Mouse (Mus musculus): ENCODE data around the gene Cotl1.
A peak's percentile ranks its signal among the peaks of the same experiment; 100 is the strongest.

The Cotl1 gene

DNA sequence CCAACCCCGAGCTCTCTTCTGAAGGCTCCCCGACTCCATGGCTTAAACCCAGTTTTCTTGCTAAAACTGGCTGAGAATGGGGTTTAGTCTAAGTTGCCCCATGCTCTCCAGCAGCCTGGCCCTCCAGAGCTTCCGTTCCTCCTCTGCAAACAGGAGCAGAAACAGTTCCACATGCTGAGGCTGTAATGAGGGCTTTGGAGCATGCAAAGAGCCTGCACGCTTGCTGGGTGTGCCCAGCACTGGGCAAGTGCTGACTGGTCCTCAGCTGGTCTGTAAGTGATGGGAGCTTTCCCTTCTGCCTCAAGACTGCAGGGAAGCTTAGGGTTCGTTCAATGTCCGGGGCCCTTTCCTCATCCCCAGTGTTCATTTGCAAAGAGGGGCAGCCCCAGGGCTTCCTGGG is 24.1 kb downstream of the Cotl1 start:
- no peak for DNase-seq

DNA sequence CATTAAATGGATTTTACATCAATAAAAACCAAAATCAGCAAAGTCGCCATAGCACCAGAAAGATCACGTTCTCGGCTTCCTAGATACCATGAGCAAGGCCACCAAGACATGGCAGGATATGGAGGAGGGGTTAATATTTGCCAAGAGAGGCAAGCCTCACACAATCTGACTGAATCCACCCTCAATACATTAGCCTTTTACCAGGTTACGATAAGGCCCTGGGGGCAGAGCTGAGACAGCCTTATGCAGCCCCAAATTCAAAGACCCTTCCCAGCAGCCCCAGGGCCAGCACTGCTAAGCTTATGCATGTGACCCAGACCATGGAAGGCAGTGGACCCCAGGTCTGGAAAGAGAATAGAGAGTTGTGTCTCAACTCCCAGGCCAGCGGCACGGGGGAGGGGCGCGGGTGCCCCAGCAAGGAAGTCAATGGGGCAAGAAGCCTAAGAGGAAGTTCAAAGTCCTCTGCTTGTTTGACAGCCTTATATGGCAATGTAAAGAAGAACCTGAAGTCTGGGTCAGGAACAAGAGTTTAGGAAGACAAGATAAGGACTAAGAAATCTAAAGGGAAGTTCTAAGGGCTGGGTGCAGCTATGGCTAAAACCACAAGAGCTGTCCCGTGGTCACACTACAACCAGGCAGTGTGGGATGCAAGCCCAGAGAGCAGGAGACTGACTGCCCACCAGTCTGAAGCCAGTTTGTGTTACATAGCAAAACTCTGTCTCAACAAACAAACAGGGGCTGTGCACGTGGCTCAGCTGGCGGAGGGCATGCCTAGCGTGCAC is 27.5 kb downstream of the Cotl1 start:
- no peak for DNase-seq

DNA sequence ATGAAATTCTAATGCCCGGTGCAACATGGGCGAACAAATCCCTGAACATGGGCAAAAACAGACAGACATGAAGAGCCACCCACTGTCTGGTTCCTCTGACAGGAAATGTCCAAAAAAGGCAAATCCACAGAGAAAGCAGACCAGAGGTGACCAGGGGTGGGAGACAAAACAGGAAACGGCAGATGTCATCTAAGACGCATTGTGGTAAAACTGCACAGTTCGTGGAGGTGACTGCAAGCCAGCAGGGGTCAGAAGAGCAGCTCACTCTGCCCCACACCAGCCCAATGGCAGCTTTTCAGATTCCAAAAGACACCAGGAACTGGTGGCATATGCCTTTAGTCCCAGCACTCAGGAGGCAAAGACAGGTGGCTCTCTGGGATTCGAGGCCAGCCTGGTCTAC is 28.4 kb downstream of the Cotl1 start:
- DNase-seq: no peak

DNA sequence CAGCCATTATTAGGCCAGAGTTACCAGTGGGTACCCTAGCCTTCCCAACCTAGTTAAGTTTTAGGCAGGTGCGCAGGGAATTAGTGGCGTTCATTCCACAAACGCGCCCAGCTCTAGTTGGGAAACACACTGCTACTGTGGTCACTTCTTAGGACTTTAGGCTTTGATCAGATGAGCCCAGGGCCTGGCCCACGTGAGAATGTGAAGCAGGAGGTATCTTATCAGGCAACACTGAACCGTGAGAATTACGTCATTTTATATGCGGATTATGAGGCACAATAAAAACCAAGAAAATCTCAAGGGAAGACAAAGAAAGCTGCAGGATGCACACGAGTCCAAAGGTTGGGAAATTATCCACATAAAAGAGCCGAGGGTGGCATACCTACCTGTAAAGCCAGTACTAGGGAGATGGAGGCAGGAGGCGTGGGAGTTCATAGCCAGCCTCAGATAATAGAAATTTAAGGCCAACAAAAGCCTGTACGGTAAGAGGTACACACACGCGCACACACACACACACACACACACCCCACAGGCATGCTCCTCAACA is 29.3 kb downstream of the Cotl1 start:
- no peak for DNase-seq

DNA sequence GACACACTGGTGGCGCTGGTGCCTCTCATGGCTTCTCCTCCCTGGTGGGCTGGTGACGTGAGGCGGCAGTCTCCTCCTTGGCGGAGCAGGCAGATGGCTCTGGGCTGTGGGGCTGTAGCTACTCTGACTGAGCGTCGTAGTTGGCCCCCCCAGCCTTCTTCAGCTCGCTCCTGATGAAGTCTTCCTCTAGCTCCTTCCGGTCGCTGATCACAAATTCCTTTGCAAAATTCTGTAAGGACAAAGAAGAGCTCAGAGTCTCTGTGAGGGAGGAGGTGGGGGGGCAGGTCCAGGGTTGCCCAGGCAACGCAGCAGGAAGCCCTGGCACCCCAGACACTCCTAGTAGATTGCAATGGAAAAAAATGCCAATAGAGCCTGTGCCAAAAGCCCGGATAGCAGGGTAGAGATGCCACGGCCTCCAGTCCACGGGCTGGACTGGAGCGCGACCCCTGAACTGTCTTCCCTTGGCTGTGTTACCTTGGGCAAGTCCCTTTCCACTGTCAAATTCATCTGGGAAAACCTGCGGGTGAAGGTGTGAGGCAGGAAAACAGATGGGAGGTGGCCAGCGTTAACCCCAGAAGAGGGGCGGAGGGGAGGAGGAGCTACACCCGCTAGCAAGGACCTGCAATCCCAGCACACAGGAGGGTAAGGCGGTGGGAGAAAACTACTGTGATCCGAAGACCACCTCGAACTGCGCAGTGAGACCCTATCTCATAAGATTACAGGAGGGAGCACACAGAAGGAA is 30.0 kb downstream of the Cotl1 start:
- DNase-seq: peak; percentile 73

DNA sequence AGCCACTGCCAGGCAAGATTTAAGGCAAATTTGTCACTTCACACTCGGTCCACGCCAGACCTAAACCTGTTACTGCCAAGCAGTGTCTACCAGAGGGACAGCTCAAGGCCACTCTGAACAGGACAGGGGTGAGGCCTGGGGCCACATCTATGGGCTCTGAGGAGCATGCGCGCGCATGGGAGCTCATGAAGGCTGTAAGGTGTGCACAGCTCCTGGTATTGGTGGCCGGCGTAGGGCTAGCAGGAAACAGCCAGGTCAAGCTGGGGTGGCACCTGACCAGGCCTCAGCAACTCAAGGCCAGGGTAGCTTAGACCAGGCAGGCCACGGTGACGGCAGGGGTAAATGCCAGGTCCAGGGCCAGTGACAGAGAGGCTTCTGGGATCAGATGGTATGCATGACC is 30.7 kb downstream of the Cotl1 start:
- no peak for DNase-seq

DNA sequence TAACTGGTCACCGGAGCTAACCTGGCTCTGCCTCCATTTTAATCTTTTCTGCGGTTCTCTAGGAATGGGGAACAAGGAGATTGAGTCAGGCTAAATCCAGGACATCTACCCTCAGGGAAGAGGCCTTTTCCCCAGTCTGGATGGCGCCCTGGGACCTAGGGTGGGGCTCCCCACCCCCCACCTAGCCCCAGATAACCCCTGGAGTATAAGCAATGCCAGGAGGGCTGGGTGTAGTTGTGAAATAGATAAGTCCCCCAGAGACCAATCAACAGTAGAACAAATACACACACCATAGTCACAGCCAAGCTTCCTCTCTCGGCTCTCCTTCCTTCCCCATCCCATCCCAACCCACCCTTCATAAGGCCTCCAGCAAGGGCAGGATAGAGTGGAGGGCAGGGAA is 32.7 kb downstream of the Cotl1 start:
- no peak for DNase-seq

DNA sequence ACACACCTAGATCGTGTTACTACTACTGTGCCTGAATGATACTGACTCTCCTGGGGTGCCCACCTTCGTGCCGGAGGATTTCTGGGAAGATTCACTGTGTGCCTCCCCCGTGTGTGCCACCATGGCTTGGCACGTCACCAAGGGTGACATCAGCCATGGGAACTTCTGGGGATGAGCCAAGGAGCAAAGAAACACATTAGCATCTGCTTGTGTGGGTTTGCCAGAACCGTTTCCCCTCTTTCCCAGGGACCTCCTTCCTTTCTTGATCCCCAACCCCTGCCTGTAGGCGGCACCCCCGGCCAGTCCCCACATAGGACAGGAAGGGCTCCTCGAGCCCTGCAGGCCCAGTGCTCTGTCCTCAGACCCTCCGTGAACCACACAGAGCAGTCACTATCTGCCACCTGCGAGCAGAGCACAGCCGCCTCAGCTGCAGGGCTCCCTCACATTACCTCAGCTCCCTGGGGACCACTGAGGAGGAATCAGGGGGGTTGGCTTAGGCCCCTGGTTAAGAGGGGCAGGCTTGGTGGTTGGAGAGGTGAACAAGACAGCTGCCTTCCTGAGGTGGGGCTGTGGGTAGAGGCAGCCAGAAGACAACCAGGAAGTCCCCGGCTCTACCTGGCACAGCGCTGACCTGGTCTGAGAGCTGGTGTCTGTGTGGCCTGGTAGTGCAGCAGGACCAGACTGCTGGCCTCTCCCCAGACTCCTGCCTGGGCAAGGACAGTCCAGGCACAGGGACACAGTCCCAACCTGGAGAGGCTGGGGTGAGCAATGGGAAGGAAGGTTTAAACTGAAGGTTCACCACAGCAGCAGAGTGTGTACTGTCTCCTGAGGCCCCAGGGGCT is 33.7 kb downstream of the Cotl1 start:
- DNase-seq: peak; percentile 70

DNA sequence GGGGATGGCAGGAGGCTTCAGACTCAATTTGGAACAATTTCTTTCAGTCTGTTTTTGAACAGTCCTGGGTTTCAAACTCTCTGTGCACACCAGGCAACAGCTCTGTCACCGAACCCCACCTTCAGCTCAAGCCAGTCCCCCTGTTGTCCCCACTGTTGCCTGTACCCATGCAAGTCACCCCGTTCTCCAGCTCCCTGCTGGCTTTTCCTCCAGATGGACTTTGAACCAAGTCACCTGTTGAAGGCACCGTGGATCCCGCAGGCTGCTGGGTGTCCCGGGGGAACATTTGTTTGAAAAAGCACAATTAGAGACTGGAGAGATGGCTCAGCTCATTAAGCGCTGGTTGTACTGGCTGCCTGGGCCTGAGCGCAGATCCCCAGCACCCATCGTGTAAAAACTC is 35.1 kb downstream of the Cotl1 start:
- no peak for DNase-seq

DNA sequence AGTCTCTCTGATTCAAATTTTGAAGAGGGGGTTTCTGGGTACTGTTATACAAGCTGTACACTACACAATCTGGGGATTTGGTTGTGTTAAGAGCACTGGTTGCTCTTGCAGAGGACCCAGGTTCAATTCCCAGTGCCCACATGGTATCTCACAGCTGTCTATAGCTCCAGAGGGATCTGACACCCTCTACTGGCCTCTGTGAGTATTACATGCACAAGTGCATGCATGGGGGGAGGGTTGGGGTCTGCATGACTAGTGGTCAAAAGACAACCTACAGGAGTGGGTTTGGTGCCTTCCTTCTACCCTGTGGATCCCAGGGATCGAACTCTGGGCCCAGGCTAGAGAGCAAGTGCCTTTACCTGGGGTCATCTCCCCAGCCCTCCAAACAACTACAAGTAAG is 37.8 kb downstream of the Cotl1 start:
- peak; percentile 42 for DNase-seq

DNA sequence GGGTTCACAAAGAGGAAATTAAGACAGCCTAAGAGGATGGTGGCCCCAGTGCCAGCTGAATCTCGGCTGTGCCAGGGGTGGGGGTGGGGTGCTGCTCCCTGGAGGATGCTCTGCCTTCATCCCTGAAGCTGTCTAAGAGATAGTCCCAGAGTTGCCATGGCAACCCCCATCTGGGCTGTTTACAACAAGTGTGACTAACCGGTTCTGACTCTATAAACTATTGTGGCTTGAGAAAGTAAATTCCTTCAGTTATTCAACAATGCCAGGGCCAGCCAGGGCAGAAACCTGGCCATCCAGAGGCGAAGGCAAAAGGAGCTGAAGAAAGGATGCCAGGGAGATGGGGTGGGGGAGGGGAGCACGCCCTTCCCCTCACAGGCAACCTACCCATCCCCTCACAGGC is 39.2 kb downstream of the Cotl1 start:
- DNase-seq: peak; percentile 65

DNA sequence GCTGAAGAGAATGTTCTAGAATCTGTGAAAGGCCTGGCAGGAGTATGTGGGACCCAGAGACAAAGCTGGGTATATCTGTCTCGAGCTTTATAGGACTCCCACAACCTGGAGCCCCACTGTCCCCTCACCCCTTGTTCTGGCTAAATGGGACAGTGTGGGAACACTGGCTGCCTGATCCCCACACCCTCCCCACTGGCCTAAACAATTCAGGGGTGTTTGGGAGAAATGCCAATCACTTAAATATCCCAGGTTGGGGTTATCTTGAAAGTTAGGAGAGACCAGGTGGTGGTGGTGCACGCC is 41.4 kb downstream of the Cotl1 start:
- no peak for DNase-seq

DNA sequence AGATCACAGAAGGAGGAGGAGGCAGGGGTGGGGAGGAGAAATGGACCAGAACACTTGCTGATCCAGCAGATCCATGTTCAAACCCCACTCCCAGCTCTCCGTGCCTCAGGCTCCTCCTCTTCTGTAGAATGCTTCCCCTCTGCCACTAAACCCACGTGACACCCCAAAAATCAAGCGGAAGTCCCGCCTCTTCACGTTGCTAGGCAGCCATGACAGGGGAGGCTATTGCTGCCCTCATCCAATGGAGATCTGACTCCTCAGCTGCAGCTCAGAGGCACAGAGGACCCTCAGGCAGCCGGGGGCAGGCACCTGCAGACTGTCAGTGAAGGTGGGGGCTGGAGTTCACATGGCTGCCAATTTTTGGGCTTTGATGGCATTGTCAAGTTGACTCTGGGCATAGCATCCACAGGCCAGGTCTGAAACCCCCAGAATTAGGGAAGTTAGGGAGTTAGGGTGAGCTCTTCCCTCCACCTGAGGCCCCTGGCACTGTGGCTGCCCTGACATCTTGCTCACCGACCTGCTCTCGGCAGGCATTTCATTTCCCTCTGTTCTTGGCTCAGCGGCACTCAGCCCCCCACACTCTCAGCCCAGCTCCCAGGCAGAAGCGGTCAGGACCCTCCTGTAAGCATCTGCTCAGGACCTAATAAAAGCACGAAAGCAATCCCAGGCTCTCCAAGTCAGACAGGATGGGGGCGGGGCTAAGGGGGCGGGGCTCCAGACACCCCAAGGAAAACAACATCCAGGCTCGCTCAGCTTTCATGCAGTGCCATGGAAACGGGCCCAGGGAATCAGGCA is 42.0 kb downstream of the Cotl1 start:
- DNase-seq: peak; percentile 85

DNA sequence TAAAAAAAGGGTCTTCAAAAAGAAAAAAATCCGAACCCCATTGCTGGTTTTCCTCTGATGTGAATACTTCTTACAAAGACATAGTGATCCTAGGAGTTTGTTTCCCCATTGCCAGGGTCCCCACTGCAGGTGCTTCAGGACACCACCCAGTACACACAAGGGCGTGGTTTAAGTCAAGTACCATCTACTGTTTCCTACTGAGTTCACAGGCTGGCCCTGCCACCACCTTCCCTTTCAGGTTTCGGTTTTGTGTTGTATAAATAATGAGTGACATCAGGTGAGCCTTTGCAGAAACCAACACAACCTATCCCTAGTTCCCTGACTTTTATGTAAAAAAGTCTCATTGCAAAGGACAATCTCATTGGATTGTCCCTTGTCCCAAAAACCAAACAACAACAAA is 44.7 kb downstream of the Cotl1 start:
- no peak for DNase-seq

DNA sequence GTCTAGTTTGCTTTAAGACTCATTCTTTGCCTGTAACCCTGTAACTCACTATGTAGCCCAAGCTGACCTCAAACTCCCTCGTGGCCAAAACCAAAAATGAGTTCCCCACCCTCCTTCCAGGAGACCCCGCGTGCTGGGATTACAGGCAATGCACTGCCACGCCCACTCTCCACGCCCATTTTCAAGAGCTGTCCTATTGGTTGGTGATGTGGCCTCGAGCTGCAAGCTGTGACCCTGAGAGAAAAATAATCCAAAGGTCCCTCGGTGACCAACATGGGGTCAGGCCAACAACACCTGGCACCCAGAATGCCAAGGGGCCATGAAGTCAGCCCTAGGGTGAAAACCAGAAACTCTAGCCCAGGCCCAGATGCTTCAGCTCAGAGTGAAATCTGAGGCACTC is 45.7 kb downstream of the Cotl1 start:
- DNase-seq: no peak

DNA sequence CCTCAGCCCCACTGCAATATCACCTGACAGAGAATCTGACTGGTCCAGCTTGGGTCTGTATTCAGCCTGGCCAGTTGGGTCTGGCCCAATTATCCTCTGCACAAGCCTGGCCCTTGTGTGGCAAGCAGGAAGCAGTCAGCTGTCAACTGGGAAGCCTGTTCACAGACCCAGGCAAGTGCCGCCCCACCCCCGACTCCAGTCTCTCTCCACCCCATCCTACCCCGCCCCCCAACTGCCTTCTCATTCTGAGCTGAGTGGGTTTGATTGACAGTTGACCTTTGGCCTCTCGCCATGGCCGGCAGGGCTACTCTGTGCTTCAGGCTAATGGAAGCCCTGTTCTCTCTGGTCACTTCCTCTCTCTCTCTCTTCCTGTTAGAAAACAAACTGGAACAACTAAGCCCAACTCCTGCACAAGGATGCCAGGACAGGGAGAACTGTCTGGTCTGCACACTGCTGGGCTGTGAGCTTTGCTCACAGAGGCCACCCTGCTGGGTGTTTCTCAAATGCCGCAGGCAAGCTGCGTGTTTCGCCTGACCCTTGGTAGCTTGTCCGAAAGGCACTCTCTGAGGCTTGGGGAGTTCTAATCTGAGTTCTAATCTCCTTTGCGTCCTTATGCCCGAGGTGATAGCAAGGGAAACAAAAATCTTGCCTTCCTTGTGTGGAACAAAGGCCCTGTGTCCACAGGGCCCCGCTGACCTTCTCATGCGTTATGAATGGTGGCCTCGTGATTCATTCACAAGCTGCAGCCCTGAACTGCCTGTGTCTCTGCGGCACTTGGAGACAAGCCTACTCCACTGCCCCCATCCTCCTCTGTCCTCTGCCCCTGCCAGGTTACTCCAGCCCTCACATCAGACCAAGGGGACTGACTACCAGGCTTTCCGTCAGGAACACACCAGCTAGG is 48.3 kb downstream of the Cotl1 start:
- peak; percentile 92 for DNase-seq

DNA sequence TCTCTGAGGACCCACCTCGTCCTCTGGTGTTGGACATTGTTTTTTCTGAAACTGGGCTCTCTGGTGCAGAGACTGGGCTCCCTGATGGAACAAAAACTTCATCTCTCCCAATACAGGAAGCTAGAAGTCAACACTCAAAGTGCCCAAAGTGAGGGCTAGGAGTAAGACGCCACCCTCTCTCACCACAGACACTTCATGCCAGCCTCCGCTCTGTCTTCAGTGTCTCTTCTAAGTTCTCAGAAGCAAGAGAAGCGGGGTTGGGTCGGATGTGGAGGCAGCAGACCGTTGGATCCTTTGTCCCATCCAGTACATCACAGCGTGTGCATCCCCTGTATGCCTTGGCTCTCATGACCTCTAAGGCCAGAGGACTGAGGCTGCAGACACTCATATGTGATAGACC is 50.8 kb downstream of the Cotl1 start:
- DNase-seq: no peak

DNA sequence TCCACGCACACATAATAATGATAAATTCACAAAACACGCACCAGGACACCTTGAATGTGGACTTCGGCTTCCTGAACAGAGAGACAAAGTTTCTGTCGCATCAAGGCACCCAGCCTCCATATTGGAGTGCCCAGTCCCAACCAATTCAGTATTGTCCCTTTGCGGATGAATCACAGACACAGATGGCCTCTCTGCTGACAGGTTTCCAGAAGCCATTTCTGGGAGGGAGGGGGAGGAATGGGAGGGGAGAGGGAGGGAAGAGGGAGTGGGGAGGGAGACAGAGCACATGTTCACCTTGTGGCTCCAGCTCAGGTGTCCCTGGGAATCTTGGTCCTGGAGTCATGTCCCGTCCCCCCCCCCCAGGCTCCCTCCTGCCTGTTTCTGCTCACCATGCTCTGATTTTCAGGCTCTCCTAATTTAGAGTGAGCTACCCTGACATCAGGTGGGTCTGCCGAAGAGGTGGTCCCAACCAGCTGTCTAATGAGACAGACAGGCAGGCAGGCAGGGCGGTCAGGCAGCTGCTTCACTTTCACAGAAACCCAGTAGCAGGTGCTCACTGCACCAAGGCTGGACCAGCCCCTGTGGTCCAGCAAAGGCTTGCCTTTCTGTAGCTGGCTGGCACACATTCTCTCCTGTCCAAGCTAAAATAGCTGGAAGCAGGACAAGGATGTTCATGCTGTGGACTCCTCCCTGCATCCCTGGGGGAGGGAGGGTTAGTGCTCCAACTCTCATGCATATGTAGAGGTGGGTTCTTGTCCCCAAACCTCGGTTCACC is 51.5 kb downstream of the Cotl1 start:
- DNase-seq: no peak

DNA sequence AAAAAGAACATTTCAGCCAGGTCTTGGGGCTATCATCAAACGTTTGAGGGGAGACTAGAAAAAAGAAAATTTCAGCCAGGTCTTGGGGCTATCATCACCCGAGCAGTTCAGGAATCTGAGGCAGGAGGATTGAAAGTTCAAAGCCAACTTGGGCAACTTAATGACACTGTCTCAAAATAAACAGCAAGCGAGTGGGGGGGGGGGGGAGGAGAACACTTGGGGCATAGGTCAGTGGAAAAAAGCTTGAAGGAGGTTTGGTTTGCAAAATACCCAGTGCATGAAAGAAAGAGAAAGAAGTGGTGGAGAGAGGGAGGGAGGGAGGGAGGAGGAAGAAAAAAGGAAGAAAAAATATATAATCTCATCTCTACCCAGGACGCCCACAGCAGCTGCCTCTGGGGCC is 53.0 kb downstream of the Cotl1 start:
- DNase-seq: no peak

DNA sequence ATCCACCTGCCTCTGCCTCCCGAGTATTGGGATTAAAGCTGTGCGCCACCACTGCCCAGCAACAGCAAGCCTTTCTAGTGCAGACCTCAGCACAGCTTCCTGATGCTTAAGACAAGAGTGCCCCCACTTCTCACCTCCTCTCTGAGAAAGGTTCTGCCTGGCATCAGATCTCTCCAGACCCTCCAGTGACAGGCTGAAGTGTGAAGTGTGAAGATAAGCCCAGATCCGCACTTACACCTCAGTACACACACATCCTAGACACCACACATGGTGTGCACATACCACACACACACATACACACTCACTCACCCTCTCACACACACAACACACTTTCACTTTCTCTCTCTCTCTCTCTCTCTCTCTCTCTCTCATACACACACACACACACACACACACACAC is 53.5 kb downstream of the Cotl1 start:
- DNase-seq: no peak

Data from retina, postnatal 1 day (tissue).